Mouse (Mus musculus) liver, embryonic 16.5 days (tissue): ENCODE measurements around the gene 4931414P19Rik. TPM values are rescaled to one million over a fixed set of nuclear protein-coding genes. Genes with fewer than 3 reads are reported as not detected.

Source experiments
- ATAC-seq: fragments of 200-750 bp; cut with Nextera tagmentation; 2 replicates; pipeline ENCODE4 v1.8.0; 2017; ENCODE audit warnings: low read depth, mild to moderate bottlenecking, moderate number of reproducible peaks, moderate library complexity
- H3K27ac ChIP-seq: fragments of 300-500 bp; sonication (generic); 2 replicates; pipeline ENCODE4 v1.5.1; 2014; ENCODE audit warnings: mild to moderate bottlenecking, low read length
- H3K27me3 ChIP-seq: fragments of 300-500 bp; sonication (generic); 2 replicates; pipeline ENCODE4 v1.6.1; 2014; ENCODE audit warnings: low read depth, low read length, mixed read lengths; ENCODE audit not compliant: control insufficient read depth, insufficient read depth
- H3K36me3 ChIP-seq: fragments of 300-500 bp; sonication (generic); 2 replicates; pipeline ENCODE4 v1.6.1; 2014; ENCODE audit warnings: mild to moderate bottlenecking; ENCODE audit not compliant: control insufficient read depth, insufficient read depth
- H3K4me1 ChIP-seq: fragments of 300-500 bp; sonication (generic); 2 replicates; pipeline ENCODE4 v1.6.1; 2014; ENCODE audit warnings: low read depth, low read length, mixed read lengths; ENCODE audit not compliant: control insufficient read depth
- H3K4me2 ChIP-seq: fragments of 300-500 bp; sonication (generic); 2 replicates; pipeline ENCODE4 v1.6.1; 2014; ENCODE audit warnings: low read depth, low read length, mixed read lengths
- H3K4me3 ChIP-seq: fragments of 300-500 bp; sonication (generic); 2 replicates; pipeline ENCODE4 v1.5.1; 2014; ENCODE audit warnings: low read depth, mild to moderate bottlenecking, low read length
- H3K9ac ChIP-seq: fragments of 300-500 bp; sonication (generic); 2 replicates; pipeline ENCODE4 v1.6.1; 2014; ENCODE audit warnings: low read depth, low read length
- H3K9me3 ChIP-seq: fragments of 300-500 bp; sonication (generic); replicated peaks from 2 replicates; pipeline ENCODE4 v1.6.1; 2016; ENCODE audit warnings: low read length; ENCODE audit not compliant: control insufficient read depth
- WGBS: fragments of 180-500 bp; shearing (Covaris S2); extraction: QIAGEN DNeasy Blood & Tissue Kit; methylation state at CpG from one replicate; pipeline ENCODE4 v1.1.7; 2014; ENCODE audit not compliant: insufficient replicate concordance; 5-methylcytosine and 5-hydroxymethylcytosine counted together
- polyA plus RNA-seq: library from polyadenylated mRNA; unstranded; fragments of >200 nt; fragmentation: Nextera tagmentation; extraction: Ambion mirVana; gene quantifications from 2 replicates; pipeline ENCODE4 v1.2.1, GENCODE M21; 2015

4931414P19Rik gene
- polyA plus RNA-seq, 1 experiment from 2014 or later = 2.3 TPM

- Histone ChIP-seq H3K4me2 (peak overlapping the region; percentile 62), H3K36me3 (no peaks in the 10 kb centered on the region), H3K9me3 (no peaks in the 10 kb centered on the region), H3K27ac (no peak overlapping the region), H3K27me3 (peaks cover 54% of the 10 kb centered on the region), H3K4me1 (peaks cover 21% of the 10 kb centered on the region), H3K4me3 (0 out of 2 replicates have a peak overlapping the region, but pooled peaks have one; percentile 3), H3K9ac (peak overlapping the region; percentile 1; the same call in 1 of the 2 replicates)
- ATAC-seq = no peak
- WGBS = 44% methylated on average over 4 of the region's 4 CpGs
Observed at GRCm38 (mm10) chr14:54574253-54574652, 31.5 kb downstream of the 4931414P19Rik start.

GRCm38 (mm10) chr14:54572790-54573736 is 32.7 kb downstream of the 4931414P19Rik start:
- Histone ChIP-seq H3K36me3 (no peaks in the 10 kb centered on the region), H3K27me3 (peaks cover 49% of the 10 kb centered on the region), H3K4me1 (peaks cover 20% of the 10 kb centered on the region), H3K27ac (no peak overlapping the region), H3K9ac (no peak overlapping the region), H3K4me2 (peak overlapping the region; percentile 14), H3K4me3 (no peak overlapping the region), H3K9me3 (no peaks in the 10 kb centered on the region)
- peak; percentile 42 for ATAC-seq
- WGBS = 25% methylated on average over 14 of the region's 14 CpGs

GRCm38 (mm10) chr14:54572122-54572521 is 33.7 kb downstream of the 4931414P19Rik start:
- no peaks in the 10 kb centered on the region for H3K9me3 ChIP-seq
- no peak for ATAC-seq
- no peaks in the 10 kb centered on the region for H3K36me3 ChIP-seq
- peaks cover 20% of the 10 kb centered on the region for H3K4me1 ChIP-seq
- no peak overlapping the region for H3K9ac ChIP-seq
- H3K27me3 ChIP-seq = peaks cover 40% of the 10 kb centered on the region
- H3K27ac ChIP-seq = no peak overlapping the region
- H3K4me2 ChIP-seq = no peak overlapping the region
- 69% methylated on average over 4 of the region's 4 CpGs for WGBS
- no peak overlapping the region for H3K4me3 ChIP-seq

- ATAC-seq = no peak
Observed at GRCm38 (mm10) chr14:54569451-54570392, 36.1 kb downstream of the 4931414P19Rik start.

GRCm38 (mm10) chr14:54568694-54569414 is 36.9 kb downstream of the 4931414P19Rik start:
- 61% methylated on average over 15 of the region's 15 CpGs for WGBS
- H3K9me3 ChIP-seq = no peaks in the 10 kb centered on the region
- peaks cover 14% of the 10 kb centered on the region for H3K4me1 ChIP-seq
- no peak overlapping the region for H3K9ac ChIP-seq
- H3K4me2 ChIP-seq = no peak overlapping the region
- no peak for ATAC-seq
- H3K36me3 ChIP-seq = no peaks in the 10 kb centered on the region
- peaks cover 7% of the 10 kb centered on the region for H3K27me3 ChIP-seq
- no peak overlapping the region for H3K27ac ChIP-seq
- H3K4me3 ChIP-seq = no peak overlapping the region

More at GRCm38 (mm10) chr14:54569451-54570392, 36.1 kb downstream of the 4931414P19Rik start:
- Histone ChIP-seq H3K4me1 (peaks cover 20% of the 10 kb centered on the region), H3K27me3 (peaks cover 16% of the 10 kb centered on the region), H3K9me3 (no peaks in the 10 kb centered on the region), H3K36me3 (no peaks in the 10 kb centered on the region), H3K4me2 (no peak overlapping the region), H3K9ac (no peak overlapping the region), H3K27ac (no peak overlapping the region), H3K4me3 (no peak overlapping the region)
- WGBS = 69% methylated on average over 17 of the region's 17 CpGs

- H3K4me1 ChIP-seq = no peaks in the 10 kb centered on the region
- H3K4me3 ChIP-seq = no peak overlapping the region
- 71% methylated on average over 14 of the region's 14 CpGs for WGBS
- no peak overlapping the region for H3K4me2 ChIP-seq
- ATAC-seq = no peak
- H3K27me3 ChIP-seq = no peaks in the 10 kb centered on the region
- H3K36me3 ChIP-seq = no peaks in the 10 kb centered on the region
- no peaks in the 10 kb centered on the region for H3K9me3 ChIP-seq
- H3K9ac ChIP-seq = no peak overlapping the region
- no peak overlapping the region for H3K27ac ChIP-seq
Observed at GRCm38 (mm10) chr14:54560527-54561242, 45.1 kb downstream of the 4931414P19Rik start.

- Histone ChIP-seq H3K27me3 (no peaks in the 10 kb centered on the region), H3K4me1 (peaks cover 14% of the 10 kb centered on the region), H3K9me3 (no peaks in the 10 kb centered on the region), H3K4me2 (no peak overlapping the region), H3K9ac (no peak overlapping the region), H3K27ac (no peak overlapping the region), H3K4me3 (no peak overlapping the region), H3K36me3 (no peaks in the 10 kb centered on the region)
- ATAC-seq = no peak
- WGBS = 78% methylated on average over 8 of the region's 8 CpGs
Observed at GRCm38 (mm10) chr14:54557330-54557729, 48.5 kb downstream of the 4931414P19Rik start.
